Mouse (Mus musculus): ENCODE measurements around the gene Vamp5.

- TF ChIP-seq CTCF (IDR thresholded peaks at IDR 0.05) = no peak
- TF ChIP-seq EP300 (IDR thresholded peaks at IDR 0.05) = no peak
Observed at GRCm38 (mm10) chr6:72388266-72388665, 8.0 kb upstream of the Vamp5 start.
